Mouse (Mus musculus): ENCODE measurements around the gene Hid1.

GRCm38 (mm10) chr11:115326730-115327129 lies 40.8 kb downstream of the Hid1 start:
- TF ChIP-seq CTCF (IDR thresholded peaks at IDR 0.05; ENCODE audit: control insufficient read depth, insufficient read depth, insufficient read length), result no peak
- no peak for TF ChIP-seq CEBPB (IDR thresholded peaks at IDR 0.05; ENCODE audit: low read depth)
- TF ChIP-seq FOSL1 (IDR thresholded peaks at IDR 0.05; ENCODE audit: insufficient read depth, low read length, poor library complexity, severe bottlenecking), result no peak

Measured in C2C12 (cell line).